Mouse (Mus musculus) kidney, adult 18-20 months (tissue): ENCODE measurements around the gene Orc1.
A peak's percentile ranks its signal among the peaks of the same experiment; 100 is the strongest.

ENCODE experiments used
- DNase-seq: peaks from one replicate; pipeline ENCODE4 v3.0.0; 2021

Gene Orc1

DNA sequence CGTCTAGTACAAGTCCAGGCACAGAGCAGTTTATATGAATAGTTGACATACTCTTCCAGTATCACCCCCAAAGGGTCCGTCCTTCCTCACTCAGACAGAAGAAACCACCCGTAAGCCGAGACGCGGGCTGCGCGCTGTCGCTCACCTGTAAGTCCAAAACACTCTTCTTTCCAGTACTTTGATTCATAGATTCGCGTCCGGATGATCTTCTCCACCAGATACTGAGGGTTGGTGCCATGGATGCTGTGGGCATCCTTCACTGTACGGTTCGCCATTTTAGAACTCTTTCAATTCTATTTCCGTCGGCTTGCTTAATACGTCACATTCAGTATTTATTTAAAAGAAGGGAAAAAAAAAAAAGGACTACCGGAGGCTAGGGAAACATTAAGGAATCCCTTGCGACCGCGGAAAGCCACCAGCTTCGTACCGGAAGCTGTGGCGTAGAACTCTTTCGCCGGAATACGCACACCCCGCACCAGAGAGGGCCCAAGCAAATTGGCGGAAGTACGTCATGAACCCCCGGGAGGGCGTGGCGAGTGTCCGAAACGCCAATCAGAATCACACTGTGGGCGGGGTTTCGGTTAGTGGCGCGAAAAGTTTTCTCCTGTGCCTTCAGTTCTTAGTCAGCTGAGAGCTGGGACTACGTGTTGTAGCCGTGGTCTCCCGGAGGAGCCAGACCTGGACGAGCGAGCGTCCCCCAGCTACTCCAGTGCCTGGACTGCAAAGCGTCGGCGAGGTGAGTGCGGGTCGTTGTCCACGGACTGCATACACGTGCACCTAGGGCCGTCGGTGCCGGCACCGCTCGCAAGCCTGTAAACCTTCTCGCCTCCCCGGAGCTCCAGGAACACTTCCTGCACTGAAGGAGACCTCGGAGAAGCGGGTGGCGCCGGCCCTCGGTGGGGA lies at the start of gene Orc1, which contains the start of gene Prpf38a:
Gene Orc1, plus strand, starts transcription at position 584 of the 903 bp plus-strand sequence.
Gene Prpf38a, minus strand, starts transcription at position 497 of the 903 bp plus-strand sequence.
- peak; percentile 99 for DNase-seq

DNA sequence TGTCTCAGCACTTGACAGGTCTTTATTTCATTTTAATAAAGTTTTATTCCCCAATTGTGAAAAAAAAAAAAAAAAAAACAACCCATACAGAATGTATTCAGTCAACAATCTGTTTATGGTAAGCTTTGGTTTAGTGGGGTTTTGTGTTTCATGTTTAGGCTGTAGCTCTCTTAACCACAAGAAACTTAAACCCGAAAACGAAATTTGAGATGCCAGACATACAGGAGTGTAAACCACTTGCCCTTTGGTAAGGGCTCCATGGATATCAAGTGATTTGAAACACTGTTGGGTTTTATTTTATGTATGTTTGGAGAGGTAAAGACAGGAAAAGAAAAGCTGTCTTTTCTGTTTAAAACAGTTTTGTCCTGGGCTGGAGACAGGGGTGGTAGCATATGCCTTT lies 39.5 kb upstream of the Orc1 start:
- no peak for DNase-seq

DNA sequence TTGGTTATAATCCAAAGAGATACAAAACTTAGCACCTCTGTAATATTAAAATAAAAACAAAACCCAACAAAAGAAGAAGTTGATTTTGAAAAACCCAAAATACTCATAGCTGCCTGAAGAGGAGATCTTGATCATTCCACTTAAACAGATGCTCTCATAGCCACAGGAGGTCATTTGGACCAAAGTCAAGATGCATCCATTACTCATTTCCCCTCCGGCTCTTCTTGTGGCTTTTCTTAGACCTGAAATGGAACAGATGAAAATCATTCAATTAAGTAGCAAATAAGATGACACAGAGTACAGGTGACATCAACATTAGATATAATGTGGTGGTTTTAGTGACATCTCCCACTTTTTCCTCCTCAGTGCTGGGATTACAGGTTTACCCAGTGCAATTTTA lies 14.2 kb upstream of the Orc1 start:
- DNase-seq: no peak

DNA sequence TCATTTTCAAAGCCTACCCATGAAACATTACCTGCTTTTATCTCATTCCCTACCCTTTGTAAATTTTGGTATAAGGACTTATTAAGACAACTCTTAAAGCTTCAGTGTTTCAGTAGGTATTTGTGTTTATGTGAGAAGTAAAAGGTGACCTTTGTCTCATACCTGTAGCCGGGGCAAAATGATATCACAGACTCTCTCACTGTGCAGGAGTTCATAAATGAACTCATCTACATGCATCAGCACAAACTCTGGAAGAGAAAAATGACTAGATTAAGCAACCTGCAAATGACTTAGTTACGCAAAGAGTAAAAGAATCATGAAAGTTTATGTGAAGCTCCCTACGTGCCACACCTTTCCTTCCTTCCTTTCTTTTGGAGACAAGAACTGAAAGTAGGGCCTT lies 6.6 kb upstream of the Orc1 start:
- no peak for DNase-seq

DNA sequence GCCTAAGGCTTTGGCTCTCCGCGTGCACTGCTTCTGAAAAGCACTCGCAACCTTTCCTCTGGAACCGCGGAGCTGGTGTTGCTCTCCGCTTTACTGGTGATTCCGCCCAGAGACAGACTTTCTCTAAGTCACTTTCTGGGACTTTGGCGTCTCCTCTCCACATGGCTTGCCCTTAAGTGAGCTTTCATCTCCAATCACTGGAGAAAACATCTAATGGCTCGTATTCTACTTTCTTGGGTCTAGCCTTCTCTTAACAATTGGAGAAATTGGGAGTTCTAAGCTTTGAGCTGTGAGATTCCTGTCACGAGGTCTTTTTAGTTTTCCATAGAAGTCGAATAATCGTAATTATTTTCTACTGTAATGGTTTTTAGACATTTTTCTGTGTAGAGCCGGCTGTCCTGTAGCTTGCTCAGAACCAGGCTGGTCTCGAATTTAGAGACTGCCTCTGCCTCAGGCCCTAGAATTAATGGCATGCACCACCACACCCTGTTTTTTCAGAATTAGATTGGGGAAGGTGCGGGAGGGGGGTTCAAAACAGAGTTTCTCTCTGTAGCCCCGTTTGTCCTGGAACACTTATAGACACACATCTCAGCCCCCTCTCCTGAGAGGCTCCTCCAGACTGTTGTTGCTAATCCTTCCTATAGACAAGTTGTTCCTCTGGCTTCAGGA lies 654 bp downstream of the Orc1 start:
- DNase-seq: no peak

DNA sequence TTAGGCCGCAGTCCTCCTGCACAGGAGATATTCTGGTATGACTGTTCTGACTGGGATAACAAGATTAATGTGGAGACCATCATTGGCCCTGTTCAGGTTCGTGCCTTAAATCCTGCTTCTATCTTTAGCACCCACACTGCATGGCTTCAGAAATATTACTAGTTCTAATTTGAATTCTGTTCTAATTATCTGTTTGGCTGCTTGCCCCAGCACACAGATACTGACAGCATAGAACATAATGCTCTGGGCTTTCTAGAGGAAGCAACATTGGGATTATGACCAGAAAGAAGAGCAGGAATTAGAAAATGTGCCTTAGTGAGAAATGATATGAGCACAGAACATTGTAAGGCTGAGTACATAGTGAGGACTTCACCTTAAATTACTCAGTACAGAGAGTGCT lies 14.2 kb downstream of the Orc1 start:
- DNase-seq: no peak

DNA sequence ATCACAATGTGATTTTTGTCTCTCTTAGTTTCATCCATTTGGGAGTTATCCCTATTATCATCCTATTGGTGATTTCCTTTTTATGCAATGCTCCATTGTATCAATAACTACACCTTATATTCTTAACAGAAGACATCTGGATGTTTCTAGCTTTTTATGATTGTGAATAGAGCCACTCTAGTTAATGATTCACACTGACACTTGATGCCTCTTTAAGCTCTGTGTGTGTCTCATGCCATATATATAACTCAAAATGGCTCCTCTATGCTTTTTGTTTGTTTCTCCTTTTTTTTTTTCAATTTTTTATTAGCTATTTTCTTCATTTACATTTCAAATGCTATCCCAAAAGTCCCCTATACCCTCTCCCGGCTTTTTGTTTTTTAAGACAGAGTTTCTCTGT lies 16.6 kb downstream of the Orc1 start:
- no peak for DNase-seq

DNA sequence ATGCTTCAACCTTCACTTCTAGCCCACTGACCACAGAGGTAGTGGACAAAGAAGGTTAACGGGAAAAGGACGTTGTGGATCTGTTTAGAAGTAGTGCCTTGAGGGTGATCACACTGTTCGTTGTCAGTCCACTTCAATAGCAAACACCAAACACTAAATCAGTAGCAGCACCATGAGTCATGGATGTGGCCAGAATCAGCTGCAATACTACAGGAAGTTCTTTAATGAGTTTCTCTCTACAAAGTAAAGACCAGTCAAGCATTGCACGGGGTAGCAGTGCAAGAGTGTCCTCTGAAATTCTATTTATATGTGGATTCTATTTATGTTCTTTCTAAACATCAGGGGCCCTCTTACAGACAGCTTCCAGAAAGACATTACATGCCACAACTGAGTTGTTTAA lies 19.1 kb downstream of the Orc1 start:
- DNase-seq: no peak

DNA sequence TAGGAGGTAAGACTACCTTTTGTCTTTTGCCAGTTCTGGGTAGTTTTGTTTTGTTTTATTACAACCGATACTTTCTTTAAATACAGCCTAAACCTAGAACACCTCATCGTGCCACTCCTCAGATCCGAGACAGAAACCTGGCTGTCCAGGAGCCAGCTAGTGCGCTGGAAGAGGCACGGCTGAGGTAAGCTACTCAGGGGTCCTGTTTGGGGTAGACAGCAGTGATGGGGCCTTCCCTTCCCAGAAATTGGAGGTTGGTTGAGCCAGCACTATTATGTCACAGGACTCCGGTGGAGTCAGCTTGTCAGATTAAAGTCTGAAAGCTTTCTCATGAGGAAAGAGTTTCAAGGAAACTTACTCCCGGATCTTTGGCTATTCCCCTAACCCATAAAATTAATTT lies 22.6 kb downstream of the Orc1 start:
- DNase-seq: no peak

DNA sequence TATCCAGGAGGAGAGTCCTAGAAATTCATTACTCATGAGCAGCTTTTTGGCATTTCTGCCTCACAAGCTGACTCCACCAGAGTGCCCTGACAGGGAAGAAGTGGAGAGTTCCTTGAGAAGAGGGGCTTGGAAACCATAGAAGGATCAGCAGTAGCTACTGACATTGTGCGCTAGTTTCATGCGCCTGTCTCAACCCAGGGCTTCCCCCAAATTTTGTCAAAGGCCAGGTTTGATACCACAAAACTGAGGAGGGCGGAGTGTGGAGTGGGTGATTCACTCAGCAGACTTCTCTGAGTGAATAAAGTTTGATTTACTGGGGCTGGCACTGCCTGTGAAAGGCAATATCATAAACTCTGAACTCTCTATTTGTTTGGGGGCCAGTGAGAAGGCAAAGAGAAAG lies 29.4 kb downstream of the Orc1 start:
- DNase-seq: no peak

DNA sequence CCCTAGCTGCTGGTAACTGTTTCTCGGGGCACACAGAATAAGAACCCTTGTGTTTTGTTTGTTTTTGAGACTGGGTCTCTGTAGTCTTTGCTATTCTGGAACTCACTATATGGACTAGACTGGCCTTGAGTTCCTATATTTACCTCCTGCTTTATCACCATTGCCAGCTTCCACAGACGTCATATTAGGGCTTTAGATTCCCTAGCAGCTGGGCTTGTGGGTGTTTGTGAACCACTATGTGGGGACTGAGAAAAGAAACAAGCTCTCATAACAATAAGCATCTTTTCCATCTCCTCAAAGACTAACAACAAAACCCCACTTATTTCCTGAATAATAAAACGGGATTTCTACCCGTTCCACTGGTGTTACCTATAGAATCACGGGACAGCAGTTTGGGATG lies 31.7 kb downstream of the Orc1 start:
- no peak for DNase-seq

DNA sequence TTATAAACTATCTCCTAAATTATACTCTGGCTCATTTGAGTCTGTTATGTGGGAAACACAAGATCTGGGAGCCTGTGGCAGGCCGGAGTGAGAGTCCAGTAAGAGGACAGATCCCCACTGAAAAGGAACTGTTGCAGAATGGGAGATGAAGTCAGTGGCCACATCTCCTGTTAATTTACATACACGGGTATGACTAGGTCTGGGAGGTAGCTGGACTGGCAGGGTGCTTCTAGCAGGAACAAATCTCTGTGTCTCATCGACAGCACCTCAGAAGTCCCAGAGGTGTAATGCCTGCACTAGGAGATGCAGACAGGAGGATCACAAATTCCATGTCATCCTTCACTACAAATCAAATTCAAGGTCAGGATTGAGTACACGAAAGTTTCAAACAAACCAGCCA lies 39.4 kb downstream of the Orc1 start:
- no peak for DNase-seq

DNA sequence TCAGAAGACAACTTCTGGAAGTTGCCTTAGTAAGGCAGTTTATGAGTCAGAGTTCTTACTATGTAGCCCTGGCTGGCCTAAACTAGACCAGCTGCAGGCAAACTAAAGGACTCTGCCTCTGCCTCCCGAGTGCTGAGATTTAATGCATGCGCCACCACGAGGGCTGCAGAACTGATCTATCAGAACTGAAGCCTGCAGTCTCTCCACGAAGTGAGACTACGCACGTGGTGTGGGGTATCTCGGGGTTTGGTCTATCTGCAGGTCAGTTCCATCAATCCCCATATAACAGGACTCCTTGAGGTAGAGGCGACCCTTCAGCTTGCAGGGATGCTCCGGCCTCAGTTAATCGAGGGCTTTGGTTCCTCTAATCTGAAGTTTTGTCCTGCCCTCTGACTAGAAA lies 39.9 kb downstream of the Orc1 start:
- DNase-seq: no peak

DNA sequence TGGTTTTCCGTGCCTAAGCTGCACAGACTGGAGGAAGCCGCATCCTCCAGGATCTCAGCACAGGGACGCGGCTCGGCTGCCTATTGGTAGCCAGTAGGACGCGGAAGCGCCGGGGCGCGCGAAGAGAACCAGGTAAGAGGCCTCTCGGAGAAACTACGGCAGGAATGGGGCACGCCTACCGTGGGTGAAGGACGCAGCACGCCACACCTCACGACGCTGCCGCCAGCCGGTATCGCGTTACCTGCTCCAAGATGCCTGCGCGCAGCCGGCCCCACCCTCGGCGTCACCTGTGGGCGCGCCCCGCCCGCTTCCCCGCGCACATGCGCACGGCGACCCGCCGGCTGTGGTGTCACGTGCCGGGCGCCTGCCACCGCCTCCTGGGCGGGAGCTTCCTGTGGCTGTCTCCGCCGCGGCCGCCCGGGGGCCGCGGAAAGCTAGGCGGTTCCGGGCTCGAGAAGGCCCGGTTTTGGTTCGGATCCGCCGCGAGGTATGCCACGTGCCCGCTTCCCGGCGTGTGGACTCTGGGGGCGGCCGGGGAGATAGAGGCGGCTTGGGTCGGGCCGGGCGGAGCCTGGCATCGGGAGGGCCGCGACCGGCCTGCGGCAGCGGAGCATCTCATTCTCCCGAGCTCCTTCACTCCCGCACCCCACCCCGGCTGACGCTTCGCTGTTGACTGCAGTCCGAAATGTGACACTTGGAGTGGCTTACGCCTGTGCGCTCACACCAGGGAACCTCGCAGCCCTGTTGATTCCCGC lies 40.5 kb downstream of the Orc1 start, which contains the start of gene Cc2d1b:
Gene Cc2d1b, plus strand, starts transcription at position 354 of the 755 bp plus-strand sequence.
- peak; percentile 91 for DNase-seq

DNA sequence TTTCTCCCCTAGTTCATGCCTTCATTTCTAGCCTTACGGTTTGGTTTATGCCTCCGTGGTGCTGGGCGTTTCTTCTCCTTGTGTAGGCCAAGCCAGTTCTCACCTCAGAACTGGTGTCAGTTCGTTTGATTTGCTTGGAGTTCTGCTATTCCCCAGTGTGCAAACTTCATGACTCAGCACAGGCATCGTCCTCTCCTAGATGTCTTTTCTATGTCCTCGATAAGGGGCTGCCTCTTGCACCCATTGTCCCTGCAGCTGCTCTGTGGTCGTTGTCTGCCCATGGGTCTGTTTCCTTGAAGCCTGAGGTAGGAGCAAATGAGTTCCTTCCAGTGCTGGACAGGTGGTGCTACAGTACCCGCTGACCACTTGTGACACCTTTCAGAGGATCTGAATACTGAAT lies 41.3 kb downstream of the Orc1 start:
- no peak for DNase-seq

DNA sequence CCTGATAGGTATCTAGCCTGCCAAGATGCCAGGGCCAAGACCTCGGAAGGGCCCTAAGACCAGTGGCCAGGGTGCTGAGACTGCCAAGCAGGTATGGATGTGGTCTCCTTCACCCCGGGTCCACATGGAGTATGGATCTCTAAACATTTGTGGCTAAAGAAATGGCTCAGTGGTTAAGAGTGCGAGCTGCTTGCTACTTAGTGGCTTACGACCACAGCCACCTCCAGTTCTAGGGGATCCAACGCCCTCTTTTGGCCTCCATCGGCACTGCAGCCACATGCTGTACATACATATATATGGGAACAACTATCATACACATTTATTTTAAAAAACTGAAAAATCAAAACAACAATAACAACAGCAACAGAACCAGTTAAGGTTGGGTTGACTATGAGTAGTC lies 42.3 kb downstream of the Orc1 start:
- DNase-seq: no peak

DNA sequence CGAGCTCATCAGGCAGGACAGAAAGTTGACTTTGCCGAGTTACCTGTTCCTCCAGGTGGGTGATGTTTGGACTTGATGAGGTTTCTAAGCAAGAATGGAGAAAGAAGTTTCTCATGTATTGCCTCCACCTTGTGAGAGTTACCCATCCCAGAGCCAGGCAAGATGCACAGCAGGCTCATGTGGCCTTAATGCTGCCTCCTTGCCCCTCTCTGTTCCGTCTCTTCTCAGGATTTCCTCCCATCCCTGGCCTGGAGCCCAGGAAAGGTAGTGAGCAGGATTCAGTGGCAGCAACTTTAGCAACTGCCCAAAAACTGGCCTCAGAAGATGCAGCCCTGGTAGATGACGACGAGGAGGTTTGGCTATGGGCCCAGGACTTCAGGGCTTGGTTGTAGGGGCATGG lies 47.8 kb downstream of the Orc1 start:
- DNase-seq: no peak

DNA sequence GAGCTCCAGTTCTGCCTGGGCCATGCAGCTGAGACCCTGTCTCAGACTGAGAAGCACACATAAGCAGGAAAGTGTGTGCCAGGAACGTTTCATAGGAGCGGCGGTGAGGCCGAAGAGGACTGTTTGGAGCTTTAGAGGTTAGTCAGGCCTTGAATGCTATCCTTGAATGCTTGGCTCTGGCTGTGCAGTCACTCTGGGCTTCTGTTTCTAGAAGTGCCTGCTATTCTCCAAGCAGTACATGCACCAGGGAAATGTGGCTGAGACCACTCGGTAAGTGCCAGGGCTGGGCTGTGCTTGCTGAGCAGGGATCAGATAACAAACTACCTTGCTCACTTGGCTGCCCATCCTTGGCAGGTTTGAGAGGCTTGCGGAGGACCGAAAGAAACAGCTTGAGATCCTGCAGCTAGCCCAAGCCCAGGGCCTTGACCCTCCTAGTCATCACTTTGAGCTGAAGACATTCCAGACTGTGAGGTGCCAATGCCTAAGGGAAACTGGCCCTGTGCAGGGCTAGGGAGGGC lies 50.2 kb downstream of the Orc1 start:
- DNase-seq: no peak

DNA sequence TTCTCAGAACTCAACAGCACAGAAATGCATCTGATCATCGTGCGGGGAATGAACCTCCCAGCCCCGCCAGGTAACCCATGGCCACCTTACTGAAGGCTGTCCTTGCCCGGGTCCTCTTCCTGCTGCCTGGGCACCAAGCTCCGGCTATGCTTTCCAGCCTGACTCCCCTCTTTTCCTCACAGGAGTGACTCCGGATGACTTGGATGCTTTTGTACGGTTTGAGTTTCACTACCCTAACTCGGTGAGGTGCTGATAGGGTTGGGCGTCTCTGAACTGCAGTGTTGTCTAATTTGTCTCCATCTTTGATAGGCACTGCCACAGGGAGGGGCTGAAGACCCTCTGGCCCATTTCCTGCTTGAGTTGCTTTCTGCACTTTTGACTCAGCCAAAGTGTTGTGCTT lies 50.9 kb downstream of the Orc1 start:
- no peak for DNase-seq

DNA sequence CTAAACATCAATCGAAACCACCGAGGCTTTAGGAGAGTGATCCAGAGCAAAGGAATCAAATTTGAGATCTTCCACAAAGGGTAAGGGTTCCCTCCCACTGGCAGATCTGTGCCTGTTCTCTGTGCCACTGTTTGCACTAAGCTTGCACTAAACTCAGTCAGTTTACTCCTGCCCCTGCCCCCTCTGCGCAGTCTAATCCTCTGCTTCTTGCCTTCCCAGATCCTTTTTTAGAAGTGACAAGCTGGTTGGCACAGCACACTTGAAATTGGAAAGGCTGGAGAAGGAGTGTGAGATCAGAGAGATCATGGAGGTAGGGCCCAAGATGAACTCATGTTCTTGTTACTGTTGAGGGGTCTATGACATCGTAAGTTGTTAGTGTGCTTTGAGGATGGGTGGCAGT lies 52.4 kb downstream of the Orc1 start:
- DNase-seq: no peak

DNA sequence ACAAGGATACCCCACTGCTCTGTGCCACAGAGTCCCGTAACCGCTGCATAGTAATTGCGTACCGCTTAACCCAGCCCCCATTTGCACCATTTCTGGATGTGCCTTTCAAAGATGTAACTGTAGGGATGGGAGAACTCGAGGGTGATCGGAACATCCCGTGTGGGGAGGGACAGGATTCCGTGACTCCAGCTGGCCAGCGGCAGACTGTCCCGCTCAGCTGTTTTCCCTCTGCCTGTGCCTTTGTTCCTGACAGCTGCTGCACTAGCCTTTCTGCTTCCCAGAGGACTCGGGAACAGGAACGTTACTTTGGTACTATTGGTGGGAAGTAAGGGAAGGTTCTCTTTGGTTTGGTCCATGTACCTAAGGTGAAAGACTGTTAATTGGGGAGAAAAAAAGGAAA lies 54.5 kb downstream of the Orc1 start:
- DNase-seq: no peak

DNA sequence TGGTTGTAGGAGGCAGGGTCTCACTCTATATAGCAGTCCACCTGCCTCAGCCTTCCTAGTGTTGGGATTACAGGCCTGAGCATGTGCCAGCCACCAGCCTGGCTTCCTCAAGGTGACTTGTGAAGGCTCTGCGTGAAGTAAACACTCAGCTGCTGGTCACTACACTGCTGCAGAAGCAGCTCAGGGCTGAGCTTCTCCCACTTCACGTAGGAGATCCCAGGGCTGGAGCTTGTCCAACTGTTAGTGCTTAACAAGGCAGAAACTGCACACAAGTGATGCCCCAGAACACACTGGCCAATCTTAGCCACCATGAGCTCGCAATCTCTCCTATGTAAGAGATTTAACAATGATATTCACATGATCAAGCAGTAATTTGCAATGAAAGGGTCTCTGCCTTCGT lies 55.5 kb downstream of the Orc1 start:
- DNase-seq: no peak

DNA sequence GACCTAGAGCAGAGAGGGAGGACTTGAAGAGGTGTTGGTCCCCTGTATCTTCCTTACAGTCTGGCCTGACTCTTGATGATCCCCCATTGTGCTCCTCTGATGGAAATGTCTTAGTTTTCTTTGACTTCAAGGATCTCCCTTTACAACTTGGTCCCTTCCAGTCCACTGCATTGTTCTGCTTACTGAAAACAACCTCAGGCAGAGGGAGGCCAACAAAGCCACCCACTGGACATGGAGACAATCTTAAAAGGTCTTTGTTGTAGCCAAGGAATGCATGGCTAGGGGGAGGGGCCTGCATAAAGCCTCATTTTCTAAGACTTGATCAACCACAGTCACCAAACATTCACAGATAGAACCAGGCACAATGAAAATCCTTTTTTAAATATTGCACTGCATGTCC lies 55.9 kb downstream of the Orc1 start:
- no peak for DNase-seq
